Mouse (Mus musculus) thymus, adult 2 months (tissue): ENCODE results near the gene Wap.

ENCODE experiments used
- CTCF ChIP-seq: fragments of 200-500 bp; IDR thresholded peaks from 2 replicates; pipeline ENCODE4 v1.5.1; 2012; ENCODE audit warnings: mild to moderate bottlenecking, control low read depth, low read length, moderate library complexity, borderline replicate concordance; ENCODE audit not compliant: control insufficient read depth, poor library complexity, insufficient read depth; ENCODE audit errors: extremely low read depth
- POLR2A ChIP-seq: fragments of 200-500 bp; IDR thresholded peaks from 2 replicates; pipeline ENCODE4 v1.6.1; 2012; ENCODE audit warnings: mild to moderate bottlenecking, low read length, control low read depth, moderate library complexity; ENCODE audit not compliant: control insufficient read depth, poor library complexity, insufficient read depth; ENCODE audit errors: extremely low read depth

DNA sequence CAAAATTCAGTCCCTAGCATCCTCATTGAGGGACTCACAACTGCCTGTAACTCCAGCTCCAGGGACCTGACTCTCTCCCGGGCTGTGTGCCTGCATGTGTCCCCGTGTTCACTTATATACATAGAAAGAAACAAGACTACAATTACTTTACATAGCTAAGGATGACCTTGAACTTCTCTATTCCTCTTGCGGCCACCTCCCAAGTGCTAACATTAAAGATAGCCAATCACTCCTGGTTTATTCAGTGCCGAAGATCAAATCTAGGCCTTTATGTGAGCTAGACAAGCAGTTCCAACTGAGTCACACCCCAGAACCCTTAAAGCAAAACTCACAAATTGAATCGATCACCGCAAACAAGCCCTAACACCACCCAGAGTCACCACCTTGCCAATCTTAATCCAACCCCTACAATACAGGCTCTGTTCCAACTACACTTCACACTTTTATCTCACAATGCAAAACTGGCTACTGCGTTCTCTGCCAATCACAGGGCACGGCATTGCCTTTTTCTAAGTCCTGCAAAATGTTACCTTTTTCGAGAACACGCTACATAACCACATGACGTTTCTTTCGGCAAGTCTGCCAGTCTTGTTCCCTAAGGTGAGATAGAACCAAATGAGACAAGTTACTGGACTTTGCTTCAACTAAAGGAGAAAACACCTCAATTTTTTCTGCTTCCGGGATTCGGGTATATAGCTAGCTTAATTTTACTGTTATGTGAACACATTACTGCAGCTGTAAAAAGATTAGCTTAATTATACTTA, 13.6 kb downstream of the Wap start:
- TF ChIP-seq POLR2A (no peak), CTCF (no peak)
